Mouse (Mus musculus) embryonic fibroblast, embryonic 13.5 days (primary cell): Measurements from ENCODE around the gene Prkaa1.

Source experiments
- CTCF ChIP-seq: IDR thresholded peaks from 2 replicates; pipeline ENCODE4 v1.5.1; 2011; ENCODE audit warnings: mild to moderate bottlenecking, control low read depth, low read length, moderate library complexity, borderline replicate concordance; ENCODE audit not compliant: insufficient read depth
- POLR2A ChIP-seq: IDR thresholded peaks from 2 replicates; pipeline ENCODE4 v1.6.1; 2011; ENCODE audit warnings: low read depth, mild to moderate bottlenecking, control low read depth, low read length, moderate library complexity

DNA sequence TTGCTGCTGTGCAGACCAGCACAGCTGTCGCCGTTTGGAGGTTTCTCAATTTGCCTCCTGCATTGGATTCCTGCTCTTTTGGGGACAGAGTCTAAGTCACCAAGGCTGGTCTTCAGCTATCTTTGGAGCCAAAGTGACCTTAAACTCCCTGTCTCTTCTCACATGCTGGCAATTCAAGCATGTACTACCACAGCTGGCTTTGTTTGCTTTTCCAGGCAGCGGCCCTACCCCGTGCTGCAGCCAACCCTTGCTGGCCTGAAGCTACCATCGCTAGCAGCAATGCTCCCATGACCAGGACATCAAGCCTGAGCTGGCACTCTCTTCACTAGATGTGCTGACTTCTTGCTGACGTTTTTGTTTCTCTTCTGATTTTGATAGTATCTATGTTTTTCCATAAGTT is 15.2 kb downstream of the Prkaa1 start:
- TF ChIP-seq POLR2A (no peak), CTCF (no peak)
